Mouse (Mus musculus): Measurements from ENCODE around the gene Tex52. TPM values are rescaled to one million over a fixed set of nuclear protein-coding genes. Genes with fewer than 3 reads are reported as not detected.

The Tex52 gene
- polyA plus RNA-seq (2012; rRNA removed; ENCODE audit: low replicate concordance), result not detected in 2 replicates

DNA sequence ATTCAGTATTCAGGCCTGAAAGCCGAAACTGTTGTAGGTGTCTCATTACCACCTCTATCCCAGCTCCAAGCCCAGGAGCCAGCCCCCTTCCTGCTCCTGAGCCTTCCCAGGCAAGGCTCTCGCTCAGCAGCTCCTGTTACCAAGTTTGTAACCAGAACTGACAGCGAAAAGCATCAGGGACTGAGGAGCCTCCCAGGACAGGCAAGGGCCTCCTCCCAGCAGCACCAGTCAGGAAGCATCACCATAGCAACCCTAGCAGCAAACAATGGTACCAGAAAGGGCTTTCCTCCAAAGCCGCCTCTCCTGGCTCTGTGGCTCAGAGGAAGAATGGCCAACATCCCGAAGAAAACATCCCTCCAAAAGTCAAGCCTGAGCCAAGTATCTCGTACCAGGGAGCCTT is at the start of gene Tex52, which contains the start of gene Gm44596:
TSS of gene Tex52 (plus strand) at position 265 of the 400 bp plus-strand sequence.
TSS of gene Gm44596 (plus strand) at position 312 of the 400 bp plus-strand sequence.

DNA sequence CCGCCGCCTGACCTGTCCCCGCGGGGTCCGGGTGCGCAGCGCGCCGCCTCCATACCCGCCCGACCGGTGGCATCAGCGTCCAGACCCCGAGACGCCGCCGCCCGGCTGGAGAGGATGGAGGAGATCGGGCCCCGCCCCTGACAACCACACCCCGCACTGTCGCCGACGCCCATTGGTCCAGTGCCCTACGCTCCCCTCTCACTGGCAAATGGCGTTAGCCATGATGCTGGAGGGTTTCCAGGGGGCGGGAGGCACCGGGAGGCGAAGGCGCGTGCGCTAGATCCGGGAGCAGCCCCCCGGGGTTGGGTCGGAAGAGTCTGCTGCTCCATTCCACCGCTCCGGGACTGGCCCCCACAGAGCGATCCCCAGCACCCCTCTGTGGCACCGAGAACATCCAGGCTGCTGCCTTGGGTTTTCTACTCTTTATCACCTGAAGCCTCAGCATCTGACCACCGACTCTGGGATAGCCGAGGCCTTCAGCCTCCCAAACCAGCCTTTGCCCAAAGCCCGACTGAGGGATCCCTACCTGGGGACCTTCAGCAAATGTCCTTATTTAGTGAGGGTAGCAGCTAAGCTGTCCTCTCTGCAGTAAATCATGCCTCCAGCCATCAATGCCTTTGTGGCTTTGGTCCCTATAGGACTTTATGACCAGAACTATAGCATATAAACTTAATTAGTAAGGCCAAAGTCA is 19.4 kb upstream of the Tex52 start, which contains the start of gene Tulp3:
TSS of gene Tulp3 (minus strand) at position 126 of the 691 bp plus-strand sequence.

GRCm38 (mm10) chr6:128362381-128363006 is 12.8 kb upstream of the Tex52 start, which contains the start of the genes Rhno1 and Foxm1:
TSS of gene Rhno1 (minus strand) at chr6:128362911.
TSS of gene Foxm1 (plus strand) at chr6:128362967.

GRCm38 (mm10) chr6:128398996-128399395 is 23.7 kb downstream of the Tex52 start, which contains the start of gene Nrip2:
TSS of gene Nrip2 (plus strand) at chr6:128399296.

GRCm38 (mm10) chr6:128424269-128425019 is 49.2 kb downstream of the Tex52 start, which contains the start of gene Itfg2:
TSS of gene Itfg2 (minus strand) at chr6:128424931.

Other genes with a start within 250 kb of the Tex52 start
- gene Tspan9, start 231.9 kb upstream of the Tex52 start, polyA plus RNA-seq (2012; rRNA removed; ENCODE audit: low replicate concordance), result 45.6 and 65.0 TPM in 2 replicates
- gene Tead4, start 74.6 kb upstream of the Tex52 start, polyA plus RNA-seq (2012; rRNA removed; ENCODE audit: low replicate concordance), result 2.2 and 2.3 TPM in 2 replicates
- gene Tulp3, start 19.6 kb upstream of the Tex52 start, polyA plus RNA-seq (2012; rRNA removed; ENCODE audit: low replicate concordance), result 11.4 and 18.8 TPM in 2 replicates
- gene Rhno1, start 12.5 kb upstream of the Tex52 start, polyA plus RNA-seq (2012; rRNA removed; ENCODE audit: low replicate concordance), result 11.6 and 13.9 TPM in 2 replicates
- gene Foxm1, start 12.5 kb upstream of the Tex52 start, polyA plus RNA-seq (2012; rRNA removed; ENCODE audit: low replicate concordance), result 8.8 and 9.1 TPM in 2 replicates
- gene Gm44596, start within 50 bp of the Tex52 start, polyA plus RNA-seq (2012; rRNA removed; ENCODE audit: low replicate concordance), result not detected in 2 replicates
- 2.7 and 4.1 TPM in 2 replicates for gene Nrip2, start 23.8 kb downstream of the Tex52 start, polyA plus RNA-seq (2012; rRNA removed; ENCODE audit: low replicate concordance)
- 28.3 and 37.3 TPM in 2 replicates for gene Itfg2, start 49.5 kb downstream of the Tex52 start, polyA plus RNA-seq (2012; rRNA removed; ENCODE audit: low replicate concordance)
- 74.1 and 81.9 TPM in 2 replicates for gene Fkbp4, start 63.2 kb downstream of the Tex52 start, polyA plus RNA-seq (2012; rRNA removed; ENCODE audit: low replicate concordance)
- gene Pzp, start 151.3 kb downstream of the Tex52 start, polyA plus RNA-seq (2012; rRNA removed; ENCODE audit: low replicate concordance), result 2.2 TPM in 1 of 2 replicates, not detected in the other
- gene A2ml1, start 206.2 kb downstream of the Tex52 start, polyA plus RNA-seq (2012; rRNA removed; ENCODE audit: low replicate concordance), result not detected in 2 replicates
- gene Klrb1a, start 248.1 kb downstream of the Tex52 start, polyA plus RNA-seq (2012; rRNA removed; ENCODE audit: low replicate concordance), result 1.6 and 3.0 TPM in 2 replicates

Data from mammary gland, adult 2 months (tissue).